Mouse (Mus musculus) small intestine, adult 2 months (tissue): ENCODE data around the gene Mpp5.

Experiments
- CTCF ChIP-seq: fragments of 200-500 bp; IDR thresholded peaks from 2 replicates; pipeline ENCODE4 v1.5.1; 2012; ENCODE audit warnings: low read depth, mild to moderate bottlenecking, control low read depth, inconsistent platforms, low read length, moderate library complexity, mixed read lengths; ENCODE audit not compliant: insufficient replicate concordance, insufficient read length; ENCODE audit errors: extremely low read depth
- POLR2A ChIP-seq: fragments of 200-500 bp; IDR thresholded peaks from 2 replicates; pipeline ENCODE4 v1.6.1; 2012; ENCODE audit warnings: low read depth, mild to moderate bottlenecking, control low read depth, inconsistent platforms, low read length, moderate library complexity

- TF ChIP-seq CTCF: no peak
- TF ChIP-seq POLR2A: no peak
Measured at GRCm38 (mm10) chr12:78761979-78762378, 13.3 kb downstream of the Mpp5 start.
